Mouse (Mus musculus): Measurements from ENCODE around the gene Rorb. TPM values are rescaled to one million over a fixed set of nuclear protein-coding genes. Genes with fewer than 3 reads are reported as not detected.

Gene Rorb
- polyA plus RNA-seq, 2 experiments = not detected

GRCm38 (mm10) chr19:18911755-18912340 lies 199.1 kb downstream of the Rorb start:
- no peaks in the 10 kb centered on the region for H3K4me1 ChIP-seq (replicated peaks; ENCODE audit: control insufficient read depth in 2 of 2, insufficient read depth in 2 of 2, low read length in 1 of 2)
- no peak overlapping the region for H3K27ac ChIP-seq
- no peak for DNase-seq (ENCODE audit: low read depth in 3 of 3, low spot score in 3 of 3)
- H3K4me2 ChIP-seq (ENCODE audit: low read depth) = no peak overlapping the region
- no peak for TF ChIP-seq CTCF (IDR thresholded peaks at IDR 0.05; ENCODE audit: low read depth)
- TF ChIP-seq EP300 (IDR thresholded peaks at IDR 0.05; ENCODE audit: low read depth) = no peak
- no peaks in the 10 kb centered on the region for H3K36me3 ChIP-seq (replicated peaks; ENCODE audit: control insufficient read depth, insufficient read depth, low read depth)
- no peaks in the 10 kb centered on the region for H3K9me3 ChIP-seq (ENCODE audit: control insufficient read depth, low read length)
- no peaks in the 10 kb centered on the region for H3K27me3 ChIP-seq (ENCODE audit: control insufficient read depth, insufficient read depth, low read length)
- H3K4me3 ChIP-seq (ENCODE audit: insufficient read depth in 1 of 2, low read depth in 2 of 2, low read length in 2 of 2) = no peak overlapping the region
- no peak for ATAC-seq (ENCODE audit: insufficient read depth)
- H3K9ac ChIP-seq (replicated peaks) = no peak overlapping the region

GRCm38 (mm10) chr19:18909641-18910040 lies 201.4 kb downstream of the Rorb start:
- ATAC-seq (ENCODE audit: insufficient read depth) = no peak
- H3K9ac ChIP-seq (replicated peaks) = no peak overlapping the region
- no peaks in the 10 kb centered on the region for H3K36me3 ChIP-seq (replicated peaks; ENCODE audit: control insufficient read depth, insufficient read depth, low read depth)
- DNase-seq (ENCODE audit: low read depth in 3 of 3, low spot score in 3 of 3) = no peak
- H3K27me3 ChIP-seq (ENCODE audit: control insufficient read depth, insufficient read depth, low read length) = no peaks in the 10 kb centered on the region
- H3K4me3 ChIP-seq (ENCODE audit: insufficient read depth in 1 of 2, low read depth in 2 of 2, low read length in 2 of 2) = no peak overlapping the region
- H3K27ac ChIP-seq = no peak overlapping the region
- H3K9me3 ChIP-seq (ENCODE audit: control insufficient read depth, low read length) = no peaks in the 10 kb centered on the region
- no peak overlapping the region for H3K4me2 ChIP-seq (ENCODE audit: low read depth)
- TF ChIP-seq EP300 (IDR thresholded peaks at IDR 0.05; ENCODE audit: low read depth) (no peak), CTCF (IDR thresholded peaks at IDR 0.05; ENCODE audit: low read depth) (no peak)
- no peaks in the 10 kb centered on the region for H3K4me1 ChIP-seq (replicated peaks; ENCODE audit: control insufficient read depth in 2 of 2, insufficient read depth in 2 of 2, low read length in 1 of 2)
- WGBS (ENCODE audit: insufficient replicate concordance) = 57% methylated on average over 3 of the region's 3 CpGs

GRCm38 (mm10) chr19:18905511-18905910 lies 205.5 kb downstream of the Rorb start:
- ATAC-seq (ENCODE audit: insufficient read depth) = no peak
- H3K4me2 ChIP-seq (ENCODE audit: low read depth) = no peak overlapping the region

GRCm38 (mm10) chr19:18902694-18903067 lies 208.3 kb downstream of the Rorb start:
- no peak overlapping the region for H3K4me2 ChIP-seq (ENCODE audit: low read depth)
- no peak for DNase-seq (ENCODE audit: low read depth in 3 of 3, low spot score in 3 of 3)
- H3K36me3 ChIP-seq (replicated peaks; ENCODE audit: control insufficient read depth, insufficient read depth, low read depth) = no peaks in the 10 kb centered on the region
- no peak overlapping the region for H3K4me3 ChIP-seq (ENCODE audit: insufficient read depth in 1 of 2, low read depth in 2 of 2, low read length in 2 of 2)
- H3K9me3 ChIP-seq (ENCODE audit: control insufficient read depth, low read length) = no peaks in the 10 kb centered on the region
- TF ChIP-seq CTCF (IDR thresholded peaks at IDR 0.05; ENCODE audit: low read depth) (no peak), EP300 (IDR thresholded peaks at IDR 0.05; ENCODE audit: low read depth) (no peak)
- no peak overlapping the region for H3K27ac ChIP-seq
- ATAC-seq (ENCODE audit: insufficient read depth) = no peak
- no peaks in the 10 kb centered on the region for H3K27me3 ChIP-seq (ENCODE audit: control insufficient read depth, insufficient read depth, low read length)
- WGBS (ENCODE audit: insufficient replicate concordance) = 76% methylated on average over 6 of the region's 6 CpGs
- no peak overlapping the region for H3K9ac ChIP-seq (replicated peaks)
- H3K4me1 ChIP-seq (replicated peaks; ENCODE audit: control insufficient read depth in 2 of 2, insufficient read depth in 2 of 2, low read length in 1 of 2) = no peaks in the 10 kb centered on the region

More at GRCm38 (mm10) chr19:18905511-18905910, 205.5 kb downstream of the Rorb start:
- no peak for TF ChIP-seq CTCF (IDR thresholded peaks at IDR 0.05; ENCODE audit: low read depth)
- TF ChIP-seq EP300 (IDR thresholded peaks at IDR 0.05; ENCODE audit: low read depth) = no peak
- no peak for DNase-seq (ENCODE audit: low read depth in 3 of 3, low spot score in 3 of 3)
- no peak overlapping the region for H3K4me3 ChIP-seq (ENCODE audit: insufficient read depth in 1 of 2, low read depth in 2 of 2, low read length in 2 of 2)
- no peak overlapping the region for H3K9ac ChIP-seq (replicated peaks)
- 40% methylated on average over 3 of the region's 3 CpGs for WGBS (ENCODE audit: insufficient replicate concordance)
- no peaks in the 10 kb centered on the region for H3K9me3 ChIP-seq (ENCODE audit: control insufficient read depth, low read length)
- no peaks in the 10 kb centered on the region for H3K27me3 ChIP-seq (ENCODE audit: control insufficient read depth, insufficient read depth, low read length)
- no peak overlapping the region for H3K27ac ChIP-seq
- no peaks in the 10 kb centered on the region for H3K4me1 ChIP-seq (replicated peaks; ENCODE audit: control insufficient read depth in 2 of 2, insufficient read depth in 2 of 2, low read length in 1 of 2)
- H3K36me3 ChIP-seq (replicated peaks; ENCODE audit: control insufficient read depth, insufficient read depth, low read depth) = no peaks in the 10 kb centered on the region

GRCm38 (mm10) chr19:18902041-18902693 lies 208.8 kb downstream of the Rorb start:
- Histone ChIP-seq H3K4me2 (ENCODE audit: low read depth) (no peak overlapping the region), H3K9me3 (ENCODE audit: control insufficient read depth, low read length) (no peaks in the 10 kb centered on the region), H3K36me3 (replicated peaks; ENCODE audit: control insufficient read depth, insufficient read depth, low read depth) (no peaks in the 10 kb centered on the region), H3K9ac (replicated peaks) (no peak overlapping the region), H3K27ac (no peak overlapping the region), H3K4me3 (ENCODE audit: insufficient read depth in 1 of 2, low read depth in 2 of 2, low read length in 2 of 2) (no peak overlapping the region), H3K27me3 (ENCODE audit: control insufficient read depth, insufficient read depth, low read length) (no peaks in the 10 kb centered on the region), H3K4me1 (replicated peaks; ENCODE audit: control insufficient read depth in 2 of 2, insufficient read depth in 2 of 2, low read length in 1 of 2) (no peaks in the 10 kb centered on the region)
- TF ChIP-seq EP300 (IDR thresholded peaks at IDR 0.05; ENCODE audit: low read depth) = no peak
- TF ChIP-seq CTCF (IDR thresholded peaks at IDR 0.05; ENCODE audit: low read depth) = no peak
- 69% methylated on average over 15 of the region's 15 CpGs for WGBS (ENCODE audit: insufficient replicate concordance)
- DNase-seq (ENCODE audit: low read depth in 3 of 3, low spot score in 3 of 3) (no peak), ATAC-seq (ENCODE audit: insufficient read depth) (no peak)
